Mouse (Mus musculus): Measurements from ENCODE around the gene Gbx1. TPM values are rescaled to one million over a fixed set of nuclear protein-coding genes. Genes with fewer than 3 reads are reported as not detected.

Gbx1 gene
- polyA plus RNA-seq (2015; fragmentation: Nextera tagmentation; extraction: Ambion mirVana): 10.1 and 10.9 TPM in 2 replicates

GRCm38 (mm10) chr5:24526889-24527230 lies at the start of gene Gbx1:
TSS of gene Gbx1 (minus strand) at chr5:24527202.

DNA sequence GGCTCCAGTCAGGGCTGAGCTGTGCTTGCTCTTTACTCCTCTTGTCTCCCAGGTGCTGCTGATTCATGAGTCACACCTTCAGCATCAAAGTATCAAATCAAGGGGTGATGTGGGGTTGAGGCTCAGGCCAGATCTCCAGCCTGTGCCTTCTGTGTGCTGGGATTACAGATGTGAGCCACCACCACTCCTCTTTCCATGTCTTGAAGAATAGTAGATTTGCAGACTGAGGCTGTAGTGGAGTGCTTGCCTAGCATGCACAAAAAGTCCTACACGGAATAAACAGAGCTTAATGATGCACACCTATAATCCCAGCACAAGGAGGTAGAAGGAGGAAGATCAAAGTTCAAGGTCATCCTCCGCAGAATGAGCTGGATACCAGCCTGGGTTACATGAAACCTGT lies 29.7 kb upstream of the Gbx1 start, which contains the start of gene 4931409K22Rik:
4931409K22Rik (minus strand) TSS at position 101 of the 400 bp plus-strand sequence.

GRCm38 (mm10) chr5:24540387-24541143 lies 13.6 kb upstream of the Gbx1 start, which contains the start of gene Asb10:
TSS of gene Asb10 (minus strand) at chr5:24540978.

Other genes with a start within 250 kb of the Gbx1 start
- 17.4 TPM in 2 replicates for gene Kcnh2, start 175.6 kb downstream of the Gbx1 start, polyA plus RNA-seq (2015; fragmentation: Nextera tagmentation; extraction: Ambion mirVana)
- 7.6 and 9.1 TPM in 2 replicates for gene Nos3, start 162.4 kb downstream of the Gbx1 start, polyA plus RNA-seq (2015; fragmentation: Nextera tagmentation; extraction: Ambion mirVana)
- 7.9 and 8.3 TPM in 2 replicates for gene Atg9b, start 135.1 kb downstream of the Gbx1 start, polyA plus RNA-seq (2015; fragmentation: Nextera tagmentation; extraction: Ambion mirVana)
- 42.9 and 49.7 TPM in 2 replicates for gene Abcb8, start 133.5 kb downstream of the Gbx1 start, polyA plus RNA-seq (2015; fragmentation: Nextera tagmentation; extraction: Ambion mirVana)
- gene Asic3, start 113.8 kb downstream of the Gbx1 start, polyA plus RNA-seq (2015; fragmentation: Nextera tagmentation; extraction: Ambion mirVana): 0.39 and 1.7 TPM in 2 replicates
- gene Cdk5, start 103.7 kb downstream of the Gbx1 start, polyA plus RNA-seq (2015; fragmentation: Nextera tagmentation; extraction: Ambion mirVana): 168 and 174 TPM in 2 replicates
- 13.8 and 15.3 TPM in 2 replicates for gene Slc4a2, start 103.4 kb downstream of the Gbx1 start, polyA plus RNA-seq (2015; fragmentation: Nextera tagmentation; extraction: Ambion mirVana)
- gene Fastk, start 81.9 kb downstream of the Gbx1 start, polyA plus RNA-seq (2015; fragmentation: Nextera tagmentation; extraction: Ambion mirVana): 94.2 and 114 TPM in 2 replicates
- gene Tmub1, start 79.3 kb downstream of the Gbx1 start, polyA plus RNA-seq (2015; fragmentation: Nextera tagmentation; extraction: Ambion mirVana): 50.6 and 57.4 TPM in 2 replicates
- 156 and 161 TPM in 2 replicates for gene Agap3, start 75.0 kb downstream of the Gbx1 start, polyA plus RNA-seq (2015; fragmentation: Nextera tagmentation; extraction: Ambion mirVana)
- gene Asb10, start 13.8 kb upstream of the Gbx1 start, polyA plus RNA-seq (2015; fragmentation: Nextera tagmentation; extraction: Ambion mirVana): 0.13 and 0.36 TPM in 2 replicates
- 0.08 and 0.13 TPM in 2 replicates for gene 4931409K22Rik, start 29.6 kb upstream of the Gbx1 start, polyA plus RNA-seq (2015; fragmentation: Nextera tagmentation; extraction: Ambion mirVana)
- 62.4 and 65.5 TPM in 2 replicates for gene Abcf2, start 50.3 kb upstream of the Gbx1 start, polyA plus RNA-seq (2015; fragmentation: Nextera tagmentation; extraction: Ambion mirVana)
- 22.6 and 26.3 TPM in 2 replicates for gene Chpf2, start 59.5 kb upstream of the Gbx1 start, polyA plus RNA-seq (2015; fragmentation: Nextera tagmentation; extraction: Ambion mirVana)
- gene Smarcd3, start 97.2 kb upstream of the Gbx1 start, polyA plus RNA-seq (2015; fragmentation: Nextera tagmentation; extraction: Ambion mirVana): 160 and 164 TPM in 2 replicates
- 38.0 and 39.7 TPM in 2 replicates for gene Nub1, start 158.3 kb upstream of the Gbx1 start, polyA plus RNA-seq (2015; fragmentation: Nextera tagmentation; extraction: Ambion mirVana)
- gene Wdr86, start 203.5 kb upstream of the Gbx1 start, polyA plus RNA-seq (2015; fragmentation: Nextera tagmentation; extraction: Ambion mirVana): 3.3 and 5.0 TPM in 2 replicates
- gene Crygn, start 230.8 kb upstream of the Gbx1 start, polyA plus RNA-seq (2015; fragmentation: Nextera tagmentation; extraction: Ambion mirVana): 3.0 and 4.5 TPM in 2 replicates

All from neural tube, postnatal 0 days (tissue).